Mouse (Mus musculus): ENCODE measurements at regions not wholly inside any gene's neighbourhood (a gene's known extent, or its start where the extent isn't known, plus 50 kb on each side); places are given as distances from the start of the nearest gene placed in this dataset.

DNA sequence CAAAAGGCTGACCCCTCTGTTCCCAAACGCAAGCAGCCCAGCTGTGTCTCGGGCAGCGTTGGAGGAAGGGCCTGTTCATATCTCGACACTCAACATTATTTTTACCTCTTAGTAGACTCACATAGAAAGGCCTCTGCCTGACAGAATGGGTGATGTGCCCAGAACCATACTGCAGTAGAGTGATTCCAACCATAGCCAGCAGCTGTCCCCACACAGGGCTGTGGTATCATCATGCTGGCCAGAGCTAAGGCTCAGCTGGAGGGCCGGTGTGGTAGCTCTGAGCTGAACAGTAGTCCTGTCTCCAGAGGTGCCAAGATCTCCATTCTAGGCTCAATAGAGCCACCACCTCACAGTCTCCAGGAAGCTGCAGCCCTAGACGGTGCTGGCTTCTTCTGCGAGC is 437.3 kb downstream of the Matn1 start:
- DNase-seq, result no peak

DNA sequence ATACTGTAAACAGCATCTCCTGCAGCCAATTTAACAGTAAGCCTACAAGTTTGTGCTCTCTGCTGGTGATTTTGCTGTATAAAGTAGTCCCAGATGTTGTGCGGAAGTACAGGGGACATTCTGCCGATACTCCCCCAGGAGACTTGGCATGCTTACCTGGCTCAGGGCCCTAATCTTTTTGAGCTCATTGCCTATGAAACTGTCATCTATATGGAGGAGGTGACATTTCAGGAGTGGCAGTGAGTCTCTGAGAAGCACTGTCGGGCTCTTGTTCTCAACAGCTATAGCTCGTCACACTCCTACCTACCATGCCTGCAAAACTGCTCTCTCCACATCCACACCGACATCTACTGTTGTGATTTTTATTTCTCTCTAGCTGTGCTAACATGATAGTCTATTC is 439.7 kb downstream of the Matn1 start:
- DNase-seq, result no peak

DNA sequence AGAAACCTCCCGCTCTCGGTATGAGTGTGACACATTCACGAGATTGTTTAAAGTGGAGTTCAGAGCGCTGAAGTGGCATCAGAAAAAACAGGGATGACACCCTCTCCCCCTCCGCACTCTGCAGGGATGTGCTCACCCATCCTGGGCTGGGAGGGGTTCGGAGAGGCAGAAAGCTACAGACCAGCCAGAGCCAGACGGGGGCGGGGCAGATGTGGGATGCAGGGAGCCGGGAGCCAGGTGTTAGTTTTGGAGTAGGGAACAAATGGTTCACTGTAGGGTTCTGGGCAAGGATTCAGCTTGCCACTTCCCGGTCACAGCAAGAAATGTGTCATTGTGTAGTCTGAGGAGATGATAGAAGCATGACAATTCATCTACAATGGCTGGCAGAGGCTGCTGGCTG is 442.8 kb downstream of the Matn1 start:
- DNase-seq, result no peak

DNA sequence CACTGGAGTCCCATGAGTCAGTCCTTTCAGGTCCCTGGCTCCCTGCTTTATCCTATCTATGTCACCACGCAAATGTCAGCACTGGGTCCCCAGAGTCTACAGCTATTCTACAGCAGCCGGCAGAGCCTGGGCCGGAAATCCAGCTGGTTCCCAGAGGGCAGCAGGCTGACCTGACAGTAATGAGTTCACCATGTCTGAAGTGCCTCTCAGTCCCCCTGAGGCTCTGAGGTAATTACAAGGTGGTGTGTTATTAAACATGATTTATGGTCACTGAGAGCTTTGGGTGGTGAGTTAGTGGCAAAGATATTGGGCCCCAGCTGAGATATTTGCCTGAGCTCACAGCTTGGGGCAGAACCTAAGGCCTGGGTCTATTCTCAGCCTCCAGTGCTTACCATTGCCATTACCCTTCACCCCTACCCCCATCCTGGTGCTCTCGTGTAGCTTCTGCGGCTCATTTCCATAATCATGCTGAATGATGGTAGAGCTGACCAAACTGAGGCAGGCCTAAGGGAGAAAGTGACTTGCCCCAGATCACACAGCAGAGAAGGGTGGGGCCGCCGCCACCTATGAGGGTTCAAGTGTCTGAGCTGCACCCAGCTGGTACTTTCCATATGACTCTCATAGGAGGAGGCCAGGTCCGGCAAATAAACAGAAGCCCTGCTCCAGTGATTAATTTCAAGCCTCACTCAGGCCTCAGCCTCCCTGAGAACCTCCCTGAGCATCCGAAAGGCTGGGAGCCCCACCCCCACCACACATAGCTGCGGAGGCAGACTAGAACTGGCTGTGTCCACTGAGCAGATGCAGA is 446.8 kb downstream of the Ptpru start:
- DNase-seq, result no peak

DNA sequence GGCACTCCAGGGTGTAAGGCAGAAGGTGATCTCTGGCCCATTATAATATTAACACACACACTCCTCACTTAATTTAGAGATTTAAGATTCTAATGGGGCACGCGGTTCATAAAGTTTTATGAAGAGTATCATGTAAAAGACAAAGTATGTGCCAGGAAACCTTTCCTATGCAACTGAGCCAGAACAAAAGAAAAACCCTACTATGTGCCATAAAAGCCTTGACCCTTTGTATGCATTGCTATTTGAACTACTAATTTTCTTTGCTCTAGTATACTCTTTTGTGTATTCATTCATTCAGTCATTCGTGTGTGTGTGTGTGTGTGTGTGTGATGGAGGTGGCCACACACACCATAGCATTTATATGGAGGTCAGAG is 446.2 kb downstream of the Ptpru start:
- no peak for DNase-seq

DNA sequence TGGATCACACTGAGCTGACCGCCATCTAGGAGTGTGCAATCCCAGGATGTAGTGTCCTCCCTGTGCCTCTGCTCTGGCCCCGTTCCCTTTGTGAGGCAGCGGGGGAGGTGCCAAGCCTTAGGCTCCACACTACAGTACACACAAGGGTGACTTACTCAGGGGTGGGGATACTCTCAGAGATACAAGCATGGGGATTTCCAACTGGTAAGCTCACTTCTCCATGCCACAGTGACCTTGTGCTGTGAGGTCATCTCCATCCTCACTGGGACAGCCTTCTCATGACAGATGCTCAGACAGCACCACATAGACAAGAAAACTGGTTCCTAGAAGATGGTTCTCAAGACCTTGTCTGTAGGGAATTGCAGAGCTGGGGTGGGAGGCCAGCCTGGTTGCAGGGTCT is 445.6 kb downstream of the Ptpru start:
- DNase-seq, result no peak

DNA sequence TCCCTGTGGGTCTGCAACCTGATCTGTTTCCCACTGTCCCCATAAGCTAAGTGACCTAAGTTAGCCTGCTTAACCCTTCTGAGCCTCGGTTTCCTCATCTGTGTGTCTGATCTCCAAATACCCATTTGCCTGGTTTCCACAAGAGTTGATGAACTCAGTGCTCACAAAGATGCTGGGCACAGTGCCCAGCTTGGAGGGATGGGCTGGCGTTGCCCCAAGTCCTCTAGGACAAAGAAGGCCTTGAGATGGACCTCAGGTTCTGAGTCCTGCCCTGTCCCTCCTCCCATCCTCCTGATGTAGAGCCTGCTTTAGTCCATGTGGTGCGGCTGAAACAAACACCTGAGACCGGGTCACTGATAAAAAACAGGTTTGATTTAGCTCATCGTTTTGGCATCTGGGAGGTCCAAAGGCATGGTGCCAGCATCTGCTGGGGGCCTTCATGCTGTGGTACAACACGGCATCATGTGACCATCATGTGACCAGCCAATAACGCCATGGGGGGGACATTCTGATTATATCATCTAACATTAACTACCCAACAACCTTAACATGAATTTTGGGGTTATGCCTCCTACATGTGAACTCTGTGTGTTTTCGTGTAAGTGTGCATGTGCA is 441.8 kb downstream of the Ptpru start:
- DNase-seq, result no peak

DNA sequence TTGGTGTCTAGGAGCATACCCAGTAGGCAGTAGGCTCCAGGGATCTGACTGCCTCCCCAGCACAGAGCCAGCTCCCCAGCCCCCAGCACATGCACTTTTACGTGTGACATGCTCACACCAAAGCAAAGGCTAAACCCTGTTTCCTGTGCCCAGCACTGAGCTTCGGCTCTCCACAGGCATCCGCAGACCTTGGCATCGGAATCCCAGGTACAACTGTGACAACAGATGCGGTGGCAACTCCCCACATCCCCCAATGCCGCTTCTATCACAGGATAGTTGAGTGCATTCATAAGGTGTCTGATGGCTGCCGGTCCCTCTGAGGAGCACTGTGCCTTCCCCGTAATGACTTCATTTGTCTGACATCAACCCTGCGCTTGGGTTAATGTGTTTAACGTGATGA is 440.9 kb downstream of the Ptpru start:
- peak; percentile 16 for DNase-seq

DNA sequence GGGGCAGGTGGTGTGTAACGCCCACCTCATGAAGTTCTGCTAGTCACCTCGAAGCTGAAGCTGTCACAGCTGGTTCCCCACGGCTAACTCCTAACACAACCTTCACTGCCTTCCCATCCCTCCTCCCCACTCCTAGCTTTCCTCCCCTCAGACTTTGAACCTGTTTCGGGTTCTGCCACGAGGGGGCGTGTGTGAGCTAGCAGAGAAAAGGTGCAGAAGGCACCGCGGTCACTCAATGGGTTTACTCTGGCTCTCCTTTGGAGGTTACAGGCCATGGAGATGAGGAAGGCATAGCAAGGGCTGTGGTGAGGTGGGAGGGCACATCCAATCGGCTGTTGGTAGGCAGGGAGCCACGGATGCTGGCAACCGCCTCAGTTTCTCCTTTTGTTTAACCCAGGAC is 437.3 kb downstream of the Ptpru start:
- peak; percentile 50 for DNase-seq

DNA sequence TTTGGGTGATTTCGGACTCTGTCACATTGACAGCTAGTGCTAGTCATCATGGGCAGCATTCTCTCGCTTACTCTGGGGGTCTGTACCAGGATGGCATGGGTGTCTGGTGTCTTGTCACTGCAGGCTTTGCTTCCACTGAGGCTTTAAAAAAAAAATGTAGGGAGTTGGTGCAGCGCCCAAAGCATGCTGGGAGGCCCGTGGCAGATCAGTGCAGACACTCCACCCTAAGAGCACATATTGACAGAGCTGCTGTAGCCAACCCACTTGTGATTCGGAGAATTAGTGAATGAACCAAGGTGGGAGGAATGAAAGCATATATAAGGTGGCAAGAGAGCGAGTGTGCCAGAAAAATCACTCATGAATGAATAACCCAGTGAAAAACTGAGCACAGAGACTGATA is 436.8 kb downstream of the Ptpru start:
- DNase-seq, result no peak

DNA sequence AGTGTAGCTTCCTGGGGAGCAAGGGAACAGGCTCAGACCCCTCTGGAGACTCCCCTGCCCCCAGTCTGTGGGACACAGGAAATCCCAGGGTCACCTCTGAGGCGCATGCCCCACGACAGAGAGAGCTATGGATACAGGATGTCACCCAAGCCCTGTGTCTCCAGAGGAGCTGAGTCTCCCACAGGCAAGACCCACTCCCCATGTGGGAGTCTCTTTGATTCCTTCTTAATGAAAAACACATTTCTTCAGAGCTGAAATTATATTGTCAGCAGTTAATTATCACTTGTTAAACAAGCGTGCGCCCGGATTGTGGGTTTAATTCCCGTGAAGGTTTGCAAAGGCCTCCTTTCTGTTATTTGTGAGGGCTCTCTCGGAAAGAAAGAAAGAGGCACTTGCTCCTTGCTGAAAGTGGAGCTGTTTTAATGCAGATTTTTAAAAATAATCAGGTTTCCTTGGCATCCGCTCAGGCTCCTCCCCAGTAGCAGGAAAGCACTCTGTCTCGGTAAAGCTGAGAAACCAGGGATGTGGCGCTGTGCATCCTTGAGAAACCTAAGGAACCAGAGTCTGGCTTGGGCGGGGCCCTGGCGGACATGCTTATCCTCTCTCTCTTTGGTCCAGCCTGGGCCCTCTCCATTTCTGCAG is 432.6 kb downstream of the Ptpru start:
- DNase-seq, result no peak

DNA sequence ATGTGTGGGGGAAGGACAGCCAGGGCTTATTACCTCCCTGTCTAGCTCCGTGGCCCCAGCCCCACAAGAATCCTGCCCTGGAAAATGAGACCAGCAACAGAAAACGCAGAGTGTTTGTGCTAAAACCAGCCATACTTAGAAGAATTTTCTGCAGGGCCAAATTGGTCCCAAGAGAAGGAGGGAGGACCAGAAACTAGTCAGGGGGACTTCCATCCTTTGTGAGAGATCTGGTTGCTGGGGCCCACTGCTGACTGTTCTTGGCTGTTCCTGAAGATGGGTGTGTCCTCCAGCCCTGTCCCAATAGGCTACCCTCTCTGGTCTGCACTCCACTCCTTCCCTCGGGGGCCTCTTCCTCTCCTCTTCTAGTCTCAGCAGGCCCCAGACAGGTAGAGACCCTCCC is 430.6 kb downstream of the Ptpru start:
- no peak for DNase-seq

DNA sequence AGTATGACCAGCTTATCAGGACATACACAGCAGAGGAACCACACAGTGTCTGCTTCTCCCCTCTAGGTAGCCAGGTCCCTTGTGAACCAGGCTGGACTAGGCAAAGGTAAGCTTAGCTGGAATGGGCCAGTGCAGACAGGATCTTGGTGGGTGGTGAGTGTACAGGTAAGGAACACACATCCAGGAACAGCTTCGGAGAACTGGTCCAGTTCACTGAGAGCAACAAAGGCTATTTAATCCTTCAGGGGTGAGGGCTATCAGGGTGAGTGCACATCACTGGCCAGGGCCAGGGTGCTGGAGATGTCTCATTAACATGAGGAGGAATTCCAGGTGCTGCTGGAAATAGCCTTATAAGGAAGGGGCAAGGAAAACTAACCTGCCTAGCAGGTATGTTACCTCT is 429.4 kb downstream of the Ptpru start:
- no peak for DNase-seq

DNA sequence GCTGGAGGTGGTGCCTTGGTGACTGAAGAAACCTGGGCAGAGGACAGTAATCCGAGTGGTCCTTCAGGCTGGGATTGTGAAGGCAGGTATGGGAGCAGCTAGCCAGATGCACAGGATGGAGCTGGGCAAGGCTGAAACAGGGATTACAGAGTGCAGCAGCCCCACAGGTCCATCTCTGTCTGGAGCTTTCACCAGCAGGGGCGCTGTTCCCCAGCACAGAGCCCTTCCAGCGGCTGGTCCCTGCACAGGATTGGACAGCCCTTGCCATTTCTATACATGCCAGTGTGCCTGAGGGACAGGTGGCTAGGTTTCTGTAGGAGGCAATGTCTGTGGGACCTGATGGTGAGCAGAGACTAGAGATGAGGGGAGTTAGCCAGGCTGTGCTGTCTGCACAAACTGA is 428.3 kb downstream of the Ptpru start:
- no peak for DNase-seq

DNA sequence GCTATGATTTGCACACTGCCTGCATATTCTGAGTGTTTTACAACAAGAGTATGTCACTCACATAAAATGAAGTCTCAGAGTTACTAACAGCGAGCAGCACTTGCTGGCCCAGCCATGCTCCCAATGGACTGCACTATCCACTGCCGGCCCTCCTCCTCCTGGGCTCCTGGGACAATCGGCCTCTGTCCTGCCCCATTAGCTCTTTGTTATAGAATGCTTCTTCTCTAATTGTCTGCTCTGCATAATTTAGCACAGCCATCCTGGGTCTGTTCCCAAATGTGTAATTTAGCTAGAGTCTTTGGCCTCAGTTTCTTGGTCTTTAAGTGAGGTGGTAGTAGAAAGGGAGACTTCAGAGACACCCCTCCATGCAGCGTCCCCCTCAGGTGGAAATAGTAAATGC is 426.2 kb downstream of the Ptpru start:
- DNase-seq, result no peak

DNA sequence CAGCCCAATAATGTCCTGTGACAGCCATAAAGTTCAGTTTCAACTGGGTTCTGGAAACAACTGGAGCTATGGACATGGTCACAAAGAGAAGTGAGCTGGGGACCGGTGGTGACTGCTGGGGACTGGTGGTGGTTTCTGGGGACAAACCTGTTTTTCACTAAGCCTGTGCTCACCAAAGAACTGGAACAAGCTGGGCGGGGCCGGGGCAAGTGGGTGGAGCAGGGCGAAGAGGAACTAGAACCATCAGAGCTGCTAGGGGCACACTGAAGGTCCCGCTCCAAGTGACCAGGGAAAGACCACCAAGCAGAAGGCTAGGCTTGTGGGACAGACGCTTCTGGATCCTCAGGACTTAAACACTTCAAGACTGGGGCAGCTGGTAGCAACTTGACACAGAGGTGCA is 424.7 kb downstream of the Ptpru start:
- no peak for DNase-seq

DNA sequence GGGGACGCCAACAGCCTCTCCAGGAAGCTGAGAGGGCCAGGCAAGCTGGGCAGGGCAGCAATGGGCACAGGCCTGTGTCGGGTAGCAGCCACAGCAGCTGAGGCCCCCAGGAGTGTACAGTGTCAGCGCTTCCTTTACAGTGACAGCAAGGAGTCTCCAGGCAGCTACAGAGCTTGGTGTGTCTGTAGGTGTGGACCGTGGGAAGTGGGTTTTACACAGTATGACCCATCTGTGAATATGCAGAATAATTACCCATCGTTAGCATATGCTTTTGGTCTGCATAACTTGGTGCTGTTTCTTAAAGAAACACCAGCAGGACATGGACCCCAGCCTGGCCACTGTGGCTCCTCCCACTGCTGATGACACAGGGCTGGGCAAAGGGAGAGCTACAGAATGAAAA is 422.6 kb downstream of the Ptpru start:
- DNase-seq, result no peak

DNA sequence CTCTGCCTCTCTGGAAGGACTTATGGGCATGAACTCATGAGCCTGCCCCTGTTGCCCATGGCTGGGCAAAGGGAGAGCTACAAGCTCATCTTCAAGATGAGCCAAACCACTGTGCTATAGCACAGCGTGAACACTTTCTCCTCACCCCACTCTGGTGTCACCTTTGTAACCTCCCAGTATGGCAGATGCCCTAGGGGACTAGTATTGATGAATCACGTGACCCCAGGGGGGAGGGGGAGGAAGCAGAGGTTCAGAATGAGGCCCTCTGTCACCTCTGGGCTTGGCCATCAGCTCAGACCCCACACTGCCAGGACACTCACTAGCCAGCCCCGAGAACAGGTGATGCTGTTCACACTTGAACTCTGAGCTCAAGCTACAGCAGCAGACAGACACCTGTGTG is 421.9 kb downstream of the Ptpru start:
- no peak for DNase-seq

DNA sequence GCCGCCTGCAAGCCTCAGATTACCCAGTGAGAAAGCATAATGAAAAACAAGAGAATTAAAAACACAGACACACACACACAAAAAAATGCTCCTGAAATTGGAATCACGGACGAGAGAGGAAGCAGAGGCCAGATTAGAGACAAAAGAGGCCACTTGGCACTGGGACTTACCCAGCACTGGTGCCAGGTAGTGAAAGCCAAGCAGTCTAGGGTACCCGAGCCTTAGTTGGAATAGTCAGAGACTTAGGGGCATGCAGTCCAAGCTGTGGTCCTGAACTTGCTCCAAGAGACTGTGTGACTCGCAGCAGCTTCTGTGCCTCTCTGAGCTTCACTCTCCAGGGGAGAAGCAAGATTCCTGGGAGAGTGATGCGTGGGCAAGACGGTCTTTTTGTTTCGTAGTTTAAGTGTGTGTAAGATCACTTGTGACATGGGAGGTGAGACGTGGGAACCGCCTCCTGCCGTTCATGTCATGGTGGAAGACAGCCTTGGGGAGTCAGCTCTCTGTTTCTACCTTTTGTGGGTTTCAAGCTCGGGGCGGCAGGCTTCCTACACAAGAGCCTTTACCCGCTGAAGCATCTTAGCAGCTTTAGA is 420.8 kb downstream of the Ptpru start:
- DNase-seq, result no peak

DNA sequence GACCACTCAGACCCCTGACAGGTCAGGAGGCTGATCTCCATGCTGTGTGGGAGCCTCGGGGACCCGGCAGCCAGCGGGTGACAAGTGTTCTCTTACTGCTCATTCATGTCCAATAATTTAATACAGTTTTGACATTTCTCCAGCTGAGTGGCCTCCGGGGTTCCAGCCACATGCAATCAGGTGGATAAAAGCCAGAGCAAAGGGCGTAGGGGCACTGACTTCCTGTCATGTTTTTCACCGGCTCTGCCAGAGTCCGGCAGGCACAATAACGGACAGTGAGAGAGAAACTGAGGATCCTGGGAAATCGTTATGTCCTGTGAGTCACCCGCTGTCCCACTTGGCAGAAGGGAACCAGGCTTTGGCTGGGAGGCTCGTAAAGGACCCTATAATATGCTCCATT is 412.8 kb downstream of the Ptpru start:
- no peak for DNase-seq

DNA sequence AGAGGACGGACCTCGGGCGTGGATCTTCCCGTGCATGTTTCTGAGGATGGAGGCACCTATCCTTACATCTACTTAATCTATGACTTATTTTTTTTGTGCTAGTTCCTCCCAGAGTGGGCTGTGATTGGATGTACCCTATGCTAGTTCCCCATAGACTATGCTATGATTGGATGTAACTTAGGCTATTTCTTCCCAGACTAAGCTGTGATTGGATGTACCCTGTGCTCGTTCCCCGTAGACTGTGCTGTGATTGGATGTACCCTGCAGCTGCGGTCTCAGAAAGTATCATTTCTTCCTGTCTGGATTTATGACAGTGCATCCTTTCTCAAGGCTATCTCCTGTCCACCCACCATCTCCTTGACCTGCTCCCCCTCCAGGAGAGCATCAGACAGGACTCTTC is 410.2 kb downstream of the Ptpru start:
- DNase-seq, result no peak

DNA sequence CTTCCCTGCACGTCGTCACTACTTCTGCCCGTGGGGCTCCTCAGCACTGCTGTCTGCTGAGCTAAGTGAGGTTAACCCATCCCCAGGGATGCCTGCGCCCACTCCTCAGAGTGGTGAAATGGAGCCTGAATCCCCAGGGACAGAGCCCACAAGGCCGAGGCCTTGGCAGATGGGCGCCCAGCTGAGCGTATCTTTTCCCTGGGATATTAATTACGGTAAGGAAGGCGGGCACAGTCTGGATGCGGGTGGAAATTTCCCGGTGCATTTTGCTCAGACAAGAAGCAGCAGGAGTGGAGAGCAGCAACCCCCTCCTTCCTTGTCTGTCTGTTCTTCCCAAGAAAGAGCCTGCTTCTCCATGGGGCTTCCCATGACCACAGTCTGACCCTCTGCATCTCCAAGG is 408.7 kb downstream of the Ptpru start:
- DNase-seq, result no peak

DNA sequence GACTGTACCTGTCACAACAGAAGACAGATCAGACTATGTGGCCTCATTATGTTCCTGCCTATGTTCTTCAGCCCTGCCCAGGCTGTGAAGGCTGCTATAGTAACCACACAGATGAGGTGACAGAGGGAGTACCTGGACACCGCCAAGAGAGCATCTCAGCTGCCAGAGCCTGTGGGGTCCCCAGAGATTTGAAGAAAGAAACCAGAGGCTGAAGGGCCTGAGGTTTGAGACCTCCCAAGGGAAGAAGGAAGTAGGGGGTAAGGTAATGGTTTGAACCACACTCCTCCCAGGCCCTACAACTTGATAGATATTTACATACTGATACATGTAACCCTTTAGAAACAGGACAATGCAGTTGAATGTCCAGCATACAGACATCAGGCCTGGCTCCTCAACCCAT is 407.7 kb downstream of the Ptpru start:
- no peak for DNase-seq

DNA sequence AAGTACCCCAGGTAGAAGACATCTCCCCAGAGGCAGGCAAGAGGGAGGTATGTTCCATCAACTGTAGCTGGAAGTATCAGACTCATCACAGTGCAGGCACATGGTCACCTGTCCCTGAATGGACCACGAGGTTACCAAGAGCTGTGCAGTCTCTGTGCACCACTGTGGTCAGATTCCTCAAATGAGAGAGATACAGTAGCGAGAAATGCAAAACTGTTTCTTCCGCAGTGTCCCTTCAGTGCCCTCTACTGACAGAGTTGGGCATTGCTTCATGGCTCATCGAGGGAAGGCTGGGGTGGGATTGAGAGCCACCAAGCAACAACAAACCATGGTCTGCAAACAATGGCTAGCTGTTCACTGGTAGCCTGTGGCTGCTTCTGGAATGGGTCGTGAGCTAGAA is 406.9 kb downstream of the Ptpru start:
- peak; percentile 63 for DNase-seq

All from cerebellum, adult 11 months (tissue).